Mouse (Mus musculus): Measurements from ENCODE around the gene Gpa33. TPM values are rescaled to one million over a fixed set of nuclear protein-coding genes. Genes with fewer than 3 reads are reported as not detected.

Gene Gpa33
- polyA plus RNA-seq, 1 experiment from 2014 or later = 0.08 TPM

- DNase-seq (ENCODE audit: low spot score) (no peak), ATAC-seq (ENCODE audit: insufficient number of reproducible peaks, low FRiP score, low TSS enrichment, low read depth) (no peak)
- Histone ChIP-seq H3K4me2 (ENCODE audit: low read depth, severe bottlenecking) (no peak overlapping the region), H3K27me3 (ENCODE audit: control insufficient read depth, insufficient read depth, low read length) (no peaks in the 10 kb centered on the region), H3K9ac (ENCODE audit: low read length) (no peak overlapping the region), H3K27ac (replicated peaks; ENCODE audit: low read depth, low read length) (no peak overlapping the region), H3K4me3 (ENCODE audit: low read depth, low read length) (no peak overlapping the region), H3K4me1 (ENCODE audit: control insufficient read depth, insufficient read depth, low read length) (peaks cover 10% of the 10 kb centered on the region; the same call in 1 of the 2 replicates), H3K9me3 (ENCODE audit: control insufficient read depth, low read length) (no peaks in the 10 kb centered on the region), H3K36me3 (ENCODE audit: control insufficient read depth, insufficient read depth, low read length) (no peaks in the 10 kb centered on the region)
- WGBS = 73% methylated on average over 8 of the region's 8 CpGs
Observed at GRCm38 (mm10) chr1:166124932-166125593, 5.0 kb upstream of the Gpa33 start.

- Histone ChIP-seq H3K27ac (replicated peaks; ENCODE audit: low read depth, low read length) (no peak overlapping the region), H3K36me3 (ENCODE audit: control insufficient read depth, insufficient read depth, low read length) (no peaks in the 10 kb centered on the region), H3K4me2 (ENCODE audit: low read depth, severe bottlenecking) (no peak overlapping the region), H3K9me3 (ENCODE audit: control insufficient read depth, low read length) (no peaks in the 10 kb centered on the region), H3K9ac (ENCODE audit: low read length) (no peak overlapping the region), H3K4me1 (ENCODE audit: control insufficient read depth, insufficient read depth, low read length) (peaks cover 12% of the 10 kb centered on the region; the same call in 1 of the 2 replicates), H3K4me3 (ENCODE audit: low read depth, low read length) (no peak overlapping the region), H3K27me3 (ENCODE audit: control insufficient read depth, insufficient read depth, low read length) (no peaks in the 10 kb centered on the region)
- DNase-seq (ENCODE audit: low spot score) (no peak), ATAC-seq (ENCODE audit: insufficient number of reproducible peaks, low FRiP score, low TSS enrichment, low read depth) (no peak)
- WGBS = 92% methylated on average over 6 of the region's 6 CpGs
Observed at GRCm38 (mm10) chr1:166126290-166126689, 3.7 kb upstream of the Gpa33 start.

- no peaks in the 10 kb centered on the region for H3K27me3 ChIP-seq (ENCODE audit: control insufficient read depth, insufficient read depth, low read length)
- no peaks in the 10 kb centered on the region for H3K9me3 ChIP-seq (ENCODE audit: control insufficient read depth, low read length)
- H3K36me3 ChIP-seq (ENCODE audit: control insufficient read depth, insufficient read depth, low read length) = no peaks in the 10 kb centered on the region
- H3K4me2 ChIP-seq (ENCODE audit: low read depth, severe bottlenecking) = no peak overlapping the region
- no peak for DNase-seq (ENCODE audit: low spot score)
- ATAC-seq (ENCODE audit: insufficient number of reproducible peaks, low FRiP score, low TSS enrichment, low read depth) = no peak
- H3K4me3 ChIP-seq (ENCODE audit: low read depth, low read length) = no peak overlapping the region
- 55% methylated on average over 9 of the region's 9 CpGs for WGBS
- H3K9ac ChIP-seq (ENCODE audit: low read length) = no peak overlapping the region
- no peak overlapping the region for H3K27ac ChIP-seq (replicated peaks; ENCODE audit: low read depth, low read length)
- H3K4me1 ChIP-seq (ENCODE audit: control insufficient read depth, insufficient read depth, low read length) = peaks cover 17% of the 10 kb centered on the region
Observed at GRCm38 (mm10) chr1:166126795-166127194, 3.2 kb upstream of the Gpa33 start.

GRCm38 (mm10) chr1:166127719-166128118 lies 2.3 kb upstream of the Gpa33 start, which contains the start of gene Dusp27:
Gene Dusp27 (minus strand): TSS chr1:166127922.
- Histone ChIP-seq H3K4me2 (ENCODE audit: low read depth, severe bottlenecking) (peak within 1 kb of the TSS; percentile 2; the same call in 1 of the 2 replicates), H3K9ac (ENCODE audit: low read length) (no peak within 1 kb of the TSS), H3K27me3 (ENCODE audit: control insufficient read depth, insufficient read depth, low read length) (no peaks in the 10 kb centered on the region), H3K4me1 (ENCODE audit: control insufficient read depth, insufficient read depth, low read length) (peaks cover 22% of the 10 kb centered on the region), H3K27ac (replicated peaks; ENCODE audit: low read depth, low read length) (no peak within 1 kb of the TSS), H3K9me3 (ENCODE audit: control insufficient read depth, low read length) (no peaks in the 10 kb centered on the region), H3K36me3 (ENCODE audit: control insufficient read depth, insufficient read depth, low read length) (no peaks in the 10 kb centered on the region), H3K4me3 (ENCODE audit: low read depth, low read length) (no peak within 1 kb of the TSS)
- DNase-seq (ENCODE audit: low spot score) = no peak
- WGBS = 41% methylated on average over 4 of the region's 4 CpGs
- ATAC-seq (ENCODE audit: insufficient number of reproducible peaks, low FRiP score, low TSS enrichment, low read depth) = 0 out of 2 replicates have a peak, but pooled peaks have one; percentile 35

- Histone ChIP-seq H3K4me3 (ENCODE audit: low read depth, low read length) (no peak overlapping the region), H3K27ac (replicated peaks; ENCODE audit: low read depth, low read length) (no peak overlapping the region), H3K36me3 (ENCODE audit: control insufficient read depth, insufficient read depth, low read length) (no peaks in the 10 kb centered on the region), H3K9ac (ENCODE audit: low read length) (no peak overlapping the region), H3K9me3 (ENCODE audit: control insufficient read depth, low read length) (no peaks in the 10 kb centered on the region), H3K27me3 (ENCODE audit: control insufficient read depth, insufficient read depth, low read length) (no peaks in the 10 kb centered on the region), H3K4me2 (ENCODE audit: low read depth, severe bottlenecking) (no peak overlapping the region), H3K4me1 (ENCODE audit: control insufficient read depth, insufficient read depth, low read length) (peaks cover 22% of the 10 kb centered on the region)
- WGBS = 90% methylated on average over 5 of the region's 5 CpGs
- ATAC-seq (ENCODE audit: insufficient number of reproducible peaks, low FRiP score, low TSS enrichment, low read depth) (no peak), DNase-seq (ENCODE audit: low spot score) (no peak)
Observed at GRCm38 (mm10) chr1:166128551-166128950, 1.5 kb upstream of the Gpa33 start.

- Histone ChIP-seq H3K27me3 (ENCODE audit: control insufficient read depth, insufficient read depth, low read length) (no peaks in the 10 kb centered on the region), H3K27ac (replicated peaks; ENCODE audit: low read depth, low read length) (no peak overlapping the region), H3K9me3 (ENCODE audit: control insufficient read depth, low read length) (no peaks in the 10 kb centered on the region), H3K4me3 (ENCODE audit: low read depth, low read length) (no peak overlapping the region), H3K9ac (ENCODE audit: low read length) (no peak overlapping the region), H3K36me3 (ENCODE audit: control insufficient read depth, insufficient read depth, low read length) (no peaks in the 10 kb centered on the region), H3K4me2 (ENCODE audit: low read depth, severe bottlenecking) (no peak overlapping the region), H3K4me1 (ENCODE audit: control insufficient read depth, insufficient read depth, low read length) (peaks cover 14% of the 10 kb centered on the region)
- ATAC-seq (ENCODE audit: insufficient number of reproducible peaks, low FRiP score, low TSS enrichment, low read depth) = no peak
- WGBS = 54% methylated on average over 4 of the region's 4 CpGs
- DNase-seq (ENCODE audit: low spot score) = no peak
Observed at GRCm38 (mm10) chr1:166132367-166132766, 2.3 kb downstream of the Gpa33 start.

- DNase-seq (ENCODE audit: low spot score) = no peak
- no peak for ATAC-seq (ENCODE audit: insufficient number of reproducible peaks, low FRiP score, low TSS enrichment, low read depth)
- H3K4me1 ChIP-seq (ENCODE audit: control insufficient read depth, insufficient read depth, low read length) = peaks cover 14% of the 10 kb centered on the region
- H3K27me3 ChIP-seq (ENCODE audit: control insufficient read depth, insufficient read depth, low read length) = no peaks in the 10 kb centered on the region
- H3K4me3 ChIP-seq (ENCODE audit: low read depth, low read length) = no peak overlapping the region
- no peaks in the 10 kb centered on the region for H3K9me3 ChIP-seq (ENCODE audit: control insufficient read depth, low read length)
- H3K27ac ChIP-seq (replicated peaks; ENCODE audit: low read depth, low read length) = no peak overlapping the region
- no peaks in the 10 kb centered on the region for H3K36me3 ChIP-seq (ENCODE audit: control insufficient read depth, insufficient read depth, low read length)
- WGBS = 39% methylated on average over 5 of the region's 5 CpGs
- H3K4me2 ChIP-seq (ENCODE audit: low read depth, severe bottlenecking) = no peak overlapping the region
- no peak overlapping the region for H3K9ac ChIP-seq (ENCODE audit: low read length)
Observed at GRCm38 (mm10) chr1:166135091-166135740, 5.2 kb downstream of the Gpa33 start.

- peaks cover 2% of the 10 kb centered on the region; the same call in 1 of the 2 replicates for H3K4me1 ChIP-seq (ENCODE audit: control insufficient read depth, insufficient read depth, low read length)
- ATAC-seq (ENCODE audit: insufficient number of reproducible peaks, low FRiP score, low TSS enrichment, low read depth) (no peak), DNase-seq (ENCODE audit: low spot score) (no peak)
- 78% methylated on average over 7 of the region's 7 CpGs for WGBS
- no peak overlapping the region for H3K4me2 ChIP-seq (ENCODE audit: low read depth, severe bottlenecking)
- no peaks in the 10 kb centered on the region for H3K36me3 ChIP-seq (ENCODE audit: control insufficient read depth, insufficient read depth, low read length)
- no peaks in the 10 kb centered on the region for H3K9me3 ChIP-seq (ENCODE audit: control insufficient read depth, low read length)
- H3K4me3 ChIP-seq (ENCODE audit: low read depth, low read length) = no peak overlapping the region
- H3K27me3 ChIP-seq (ENCODE audit: control insufficient read depth, insufficient read depth, low read length) = no peaks in the 10 kb centered on the region
- H3K9ac ChIP-seq (ENCODE audit: low read length) = no peak overlapping the region
- H3K27ac ChIP-seq (replicated peaks; ENCODE audit: low read depth, low read length) = no peak overlapping the region
Observed at GRCm38 (mm10) chr1:166137244-166137938, 7.4 kb downstream of the Gpa33 start.
